In genomic region chr12:40381173-40381801, GRCm38 (mm10) we compare ENCODE assay signal across 12 mouse cellular contexts.
DNase-seq lines count a peak whose midpoint lies in the region; ATAC-seq and TF ChIP-seq lines count a peak whose summit lies in the region.
"Had no signal": no experiment of that assay in that cellular context is flagged by ENCODE, and none has a peak within 500 bp of the region (broad histone marks: within the 10 kb centered on the region; RNA-seq: fewer than 3 reads in every experiment).

No protein-coding gene starts in this region.

- H3K4me2 ChIP-seq in lung, embryonic 14.5 days: peak overlapping the region; percentile 8; the same call in 1 of the 2 replicates
- H3K4me2 ChIP-seq: heart, embryonic 13.5 days; liver, embryonic 12.5 days had no signal

- ATAC-seq in lung, embryonic 14.5 days (ENCODE audit: insufficient read depth): no peak
- ATAC-seq: liver, embryonic 12.5 days had no signal

- no peaks in the 10 kb centered on the region for H3K36me3 ChIP-seq in heart, adult 2 months (ENCODE audit: control insufficient read depth, insufficient read depth, low read length)
- H3K36me3 ChIP-seq in lung, embryonic 14.5 days (ENCODE audit: insufficient read depth): peaks cover 4% of the 10 kb centered on the region; the same call in 1 of the 2 replicates

- H3K27ac ChIP-seq in heart, adult 2 months: peak overlapping the region; percentile 36
- H3K27ac ChIP-seq in lung, embryonic 14.5 days (ENCODE audit: low read depth): no peak overlapping the region
- H3K27ac ChIP-seq in cortical plate, adult 2 months (ENCODE audit: insufficient read depth, low read length): 0 out of 2 replicates have a peak overlapping the region, but pooled peaks have one; percentile 37
- H3K27ac ChIP-seq: heart, embryonic 13.5 days; liver, embryonic 12.5 days had no signal

- TF ChIP-seq CTCF in heart, adult 2 months (IDR thresholded peaks at IDR 0.05): no peak
- TF ChIP-seq CTCF in lung, embryonic 14.5 days (IDR thresholded peaks at IDR 0.05; ENCODE audit: low read depth): no peak
- TF ChIP-seq CTCF in cortical plate, adult 2 months (IDR thresholded peaks at IDR 0.05; ENCODE audit: extremely low read depth, insufficient read depth, low read length): no peak

- DNase-seq in heart, adult 2 months: no peak
- no peak for DNase-seq in heart, postnatal 14 days
- DNase-seq in lung, embryonic 14.5 days: no peak
- DNase-seq in lung, postnatal 25 days (ENCODE audit: low spot score): no peak
- peak; percentile 32 to 38 for DNase-seq in natural killer cell, adult 2 months (ENCODE audit: low spot score in 2 of 2)
- no peak for DNase-seq in embryo, embryonic 10.5 days (ENCODE audit: low spot score)
- no peak for DNase-seq in ovary, postnatal 36 days (ENCODE audit: low spot score)
- DNase-seq: cerebellum, adult 9-10 months; thymus, adult 18-20 months had no signal

- 54% methylated on average over 10 of the region's 10 CpGs for WGBS in heart, adult 2 months
- WGBS in lung, embryonic 14.5 days: 73% methylated on average over 10 of the region's 10 CpGs

- intact Hi-C loops in heart, adult 2 months (cut with DNase I): no loop called here
- intact Hi-C loops in heart, postnatal 14 days (cut with DNase I): no loop called here

- no peaks in the 10 kb centered on the region for H3K9me3 ChIP-seq in lung, embryonic 14.5 days (ENCODE audit: low read depth, low read length)
- H3K9me3 ChIP-seq: heart, embryonic 13.5 days; liver, embryonic 12.5 days had no signal

- TF ChIP-seq POLR2A in heart, adult 2 months (IDR thresholded peaks at IDR 0.05; ENCODE audit: insufficient read depth, low read depth, low read length): no peak
- TF ChIP-seq POLR2A in cortical plate, adult 2 months (IDR thresholded peaks at IDR 0.05; ENCODE audit: extremely low read depth, insufficient read depth, low read length): no peak

- TF ChIP-seq EP300 in heart, adult 2 months (IDR thresholded peaks at IDR 0.05; ENCODE audit: insufficient read depth, low read depth, low read length): no peak

- H3K4me1 ChIP-seq in heart, adult 2 months (ENCODE audit: control insufficient read depth, insufficient read depth, low read length): peaks cover 3% of the 10 kb centered on the region
- 0 out of 2 replicates have a peak, but pooled peaks cover 2% of the 10 kb centered on the region for H3K4me1 ChIP-seq in lung, embryonic 14.5 days (ENCODE audit: insufficient read depth)
- H3K4me1 ChIP-seq in cortical plate, adult 2 months (ENCODE audit: control insufficient read depth, insufficient read depth, low read length): peaks cover 8% of the 10 kb centered on the region
- H3K4me1 ChIP-seq: liver, embryonic 12.5 days had no signal

- H3K9ac ChIP-seq in heart, adult 2 months (ENCODE audit: low read depth, low read length): 0 out of 2 replicates have a peak overlapping the region, but pooled peaks have one; percentile 48
- H3K9ac ChIP-seq in lung, embryonic 14.5 days: no peak overlapping the region
- H3K9ac ChIP-seq: heart, embryonic 13.5 days; liver, embryonic 12.5 days had no signal

- no peaks in the 10 kb centered on the region; the same call in 1 of the 2 replicates for H3K79me2 ChIP-seq in heart, adult 2 months (replicated peaks; ENCODE audit: control insufficient read depth, insufficient read depth, low read length)

- peak overlapping the region; percentile 41 for H3K4me3 ChIP-seq in heart, adult 2 months
- no peak overlapping the region for H3K4me3 ChIP-seq in lung, embryonic 14.5 days (ENCODE audit: low read depth, low read length)
- peak overlapping the region; percentile 41 for H3K4me3 ChIP-seq in cortical plate, adult 2 months (ENCODE audit: insufficient read depth, low read length)
- H3K4me3 ChIP-seq: heart, embryonic 13.5 days; liver, embryonic 12.5 days had no signal

- H3K27me3 ChIP-seq in heart, adult 2 months (ENCODE audit: control insufficient read depth, insufficient read depth, low read length): no peaks in the 10 kb centered on the region
- no peaks in the 10 kb centered on the region for H3K27me3 ChIP-seq in lung, embryonic 14.5 days (ENCODE audit: insufficient read depth, low read length)
- H3K27me3 ChIP-seq: heart, embryonic 13.5 days; liver, embryonic 12.5 days had no signal

Comparison
In these comparisons a context has a peak if more than half of its experiments do, and no peak if none do; other contexts are left out.
1. DNase-seq: peak in natural killer cell, adult 2 months (2 of 2); none in heart, adult 2 months (0 of 2), heart, postnatal 14 days (0 of 2), lung, embryonic 14.5 days (single experiment), lung, postnatal 25 days (single experiment), embryo, embryonic 10.5 days (single experiment) and ovary, postnatal 36 days (single experiment).